Mouse (Mus musculus): ENCODE data around the gene Nudt22. TPM values are rescaled to one million over a fixed set of nuclear protein-coding genes. Genes with fewer than 3 reads are reported as not detected.

The Nudt22 gene
- polyA plus RNA-seq, 1 experiment from 2014 or later, result 10.5 TPM

- H3K4me2 ChIP-seq (ENCODE audit: low read depth, low read length), result no peak overlapping the region
- peaks cover 28% of the 10 kb centered on the region for H3K4me1 ChIP-seq (ENCODE audit: control insufficient read depth, low read depth, low read length)
- H3K27ac ChIP-seq (ENCODE audit: low read length), result no peak overlapping the region
- no peak for ATAC-seq (ENCODE audit: low read depth)
- no peak overlapping the region for H3K4me3 ChIP-seq (ENCODE audit: low read depth, low read length)
- H3K27me3 ChIP-seq (ENCODE audit: control insufficient read depth, insufficient read depth, low read depth, low read length), result no peaks in the 10 kb centered on the region
- WGBS (ENCODE audit: insufficient replicate concordance), result 54% methylated on average over 4 of the region's 4 CpGs
- H3K9me3 ChIP-seq (replicated peaks; ENCODE audit: control insufficient read depth, low read length), result no peaks in the 10 kb centered on the region
- H3K9ac ChIP-seq (ENCODE audit: low read depth, low read length), result no peak overlapping the region
- no peaks in the 10 kb centered on the region for H3K36me3 ChIP-seq (ENCODE audit: control insufficient read depth, insufficient read depth)
Measured at GRCm38 (mm10) chr19:6947742-6948141, 48.2 kb downstream of the Nudt22 start.

DNA sequence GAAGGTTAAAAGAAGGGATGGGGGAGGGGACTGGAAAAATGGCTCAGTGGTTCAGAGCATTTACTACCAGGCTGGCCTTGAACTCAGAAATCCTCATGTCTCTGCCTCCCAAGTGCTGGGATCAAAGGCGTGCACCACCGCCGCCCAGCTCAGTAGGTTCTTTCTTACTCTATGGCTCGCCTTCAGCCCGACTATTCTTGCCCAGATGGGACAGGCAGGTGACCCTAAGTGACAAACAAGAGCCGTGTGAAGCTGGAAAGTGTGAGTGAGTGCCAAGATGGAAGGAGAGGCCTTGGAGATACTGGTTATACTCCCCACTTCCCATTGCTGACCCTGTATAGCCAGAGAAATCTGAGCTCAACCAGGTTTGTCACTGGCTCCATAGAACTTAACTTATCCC lies 52.2 kb downstream of the Nudt22 start:
- Histone ChIP-seq H3K4me3 (ENCODE audit: low read depth, low read length) (no peak overlapping the region), H3K9me3 (replicated peaks; ENCODE audit: control insufficient read depth, low read length) (no peaks in the 10 kb centered on the region), H3K36me3 (ENCODE audit: control insufficient read depth, insufficient read depth) (no peaks in the 10 kb centered on the region), H3K27ac (ENCODE audit: low read length) (no peak overlapping the region), H3K27me3 (ENCODE audit: control insufficient read depth, insufficient read depth, low read depth, low read length) (no peaks in the 10 kb centered on the region), H3K9ac (ENCODE audit: low read depth, low read length) (no peak overlapping the region), H3K4me1 (ENCODE audit: control insufficient read depth, low read depth, low read length) (peaks cover 17% of the 10 kb centered on the region), H3K4me2 (ENCODE audit: low read depth, low read length) (no peak overlapping the region)
- WGBS (ENCODE audit: insufficient replicate concordance), result 80% methylated on average over 6 of the region's 6 CpGs
- ATAC-seq (ENCODE audit: low read depth), result no peak

Other genes with a start within 250 kb of the Nudt22 start
- gene Rps6ka4, start 155.5 kb downstream of the Nudt22 start, polyA plus RNA-seq (2015; fragmentation: Nextera tagmentation; extraction: Ambion mirVana), result 5.0 and 5.5 TPM in 2 replicates
- 1.9 and 2.8 TPM in 2 replicates for gene Ccdc88b, start 137.9 kb downstream of the Nudt22 start, polyA plus RNA-seq (2015; fragmentation: Nextera tagmentation; extraction: Ambion mirVana)
- 57.3 and 62.3 TPM in 2 replicates for gene Trmt112, start 86.4 kb downstream of the Nudt22 start, polyA plus RNA-seq (2015; fragmentation: Nextera tagmentation; extraction: Ambion mirVana)
- 140 and 161 TPM in 2 replicates for gene Prdx5, start 86.0 kb downstream of the Nudt22 start, polyA plus RNA-seq (2015; fragmentation: Nextera tagmentation; extraction: Ambion mirVana)
- gene Esrra, start 74.3 kb downstream of the Nudt22 start, polyA plus RNA-seq (2015; fragmentation: Nextera tagmentation; extraction: Ambion mirVana), result 3.6 and 4.8 TPM in 2 replicates
- gene Catsperz, start 70.7 kb downstream of the Nudt22 start, polyA plus RNA-seq (2015; fragmentation: Nextera tagmentation; extraction: Ambion mirVana), result 0.16 and 0.50 TPM in 2 replicates
- gene Kcnk4, start 61.6 kb downstream of the Nudt22 start, polyA plus RNA-seq (2015; fragmentation: Nextera tagmentation; extraction: Ambion mirVana), result 0.04 and 0.11 TPM in 2 replicates
- 24.8 and 25.2 TPM in 2 replicates for gene Bad, start 54.3 kb downstream of the Nudt22 start, polyA plus RNA-seq (2015; fragmentation: Nextera tagmentation; extraction: Ambion mirVana)
- 5.2 and 5.3 TPM in 2 replicates for gene Gpr137, start 53.6 kb downstream of the Nudt22 start, polyA plus RNA-seq (2015; fragmentation: Nextera tagmentation; extraction: Ambion mirVana)
- gene Ppp1r14b, start 21.1 kb downstream of the Nudt22 start, polyA plus RNA-seq (2015; fragmentation: Nextera tagmentation; extraction: Ambion mirVana), result 15.9 and 17.4 TPM in 2 replicates
- gene Plcb3, start 19.6 kb downstream of the Nudt22 start, polyA plus RNA-seq (2015; fragmentation: Nextera tagmentation; extraction: Ambion mirVana), result 4.8 and 6.6 TPM in 2 replicates
- 91.1 and 101 TPM in 2 replicates for gene Fkbp2, start 15.6 kb downstream of the Nudt22 start, polyA plus RNA-seq (2015; fragmentation: Nextera tagmentation; extraction: Ambion mirVana)
- 7.7 and 10.5 TPM in 2 replicates for gene Vegfb, start 8.5 kb downstream of the Nudt22 start, polyA plus RNA-seq (2015; fragmentation: Nextera tagmentation; extraction: Ambion mirVana)
- 9.9 and 10.5 TPM in 2 replicates for gene Dnajc4, start 3.5 kb downstream of the Nudt22 start, polyA plus RNA-seq (2015; fragmentation: Nextera tagmentation; extraction: Ambion mirVana)
- gene Trpt1, start within 50 bp of the Nudt22 start, polyA plus RNA-seq (2015; fragmentation: Nextera tagmentation; extraction: Ambion mirVana), result 1.6 and 2.5 TPM in 2 replicates
- gene Fermt3, start 23.4 kb upstream of the Nudt22 start, polyA plus RNA-seq (2015; fragmentation: Nextera tagmentation; extraction: Ambion mirVana), result 103 and 105 TPM in 2 replicates
- gene Stip1, start 43.9 kb upstream of the Nudt22 start, polyA plus RNA-seq (2015; fragmentation: Nextera tagmentation; extraction: Ambion mirVana), result 103 and 104 TPM in 2 replicates
- gene Macrod1, start 60.7 kb upstream of the Nudt22 start, polyA plus RNA-seq (2015; fragmentation: Nextera tagmentation; extraction: Ambion mirVana), result 4.6 and 5.8 TPM in 2 replicates
- gene Flrt1, start 109.6 kb upstream of the Nudt22 start, polyA plus RNA-seq (2015; fragmentation: Nextera tagmentation; extraction: Ambion mirVana), result 0.09 and 0.19 TPM in 2 replicates
- gene Otub1, start 210.2 kb upstream of the Nudt22 start, polyA plus RNA-seq (2015; fragmentation: Nextera tagmentation; extraction: Ambion mirVana), result 50.0 and 50.9 TPM in 2 replicates
- 563 and 565 TPM in 2 replicates for gene Cox8a, start 221.5 kb upstream of the Nudt22 start, polyA plus RNA-seq (2015; fragmentation: Nextera tagmentation; extraction: Ambion mirVana)
- 22.1 TPM in 2 replicates for gene Naa40, start 245.1 kb upstream of the Nudt22 start, polyA plus RNA-seq (2015; fragmentation: Nextera tagmentation; extraction: Ambion mirVana)

All from liver, embryonic 16.5 days (tissue).